Mouse (Mus musculus): ENCODE data around the gene Sars2. TPM values are rescaled to one million over a fixed set of nuclear protein-coding genes. Genes with fewer than 3 reads are reported as not detected.

Sars2 gene
- polyA plus RNA-seq, 1 experiment from 2014 or later, result 32.4 TPM

- Histone ChIP-seq H3K4me2 (ENCODE audit: low read depth) (no peak overlapping the region), H3K9ac (ENCODE audit: low read length) (no peak overlapping the region), H3K4me1 (ENCODE audit: control insufficient read depth, insufficient read depth, low read length) (no peaks in the 10 kb centered on the region), H3K36me3 (ENCODE audit: control insufficient read depth, insufficient read depth, low read length) (no peaks in the 10 kb centered on the region), H3K9me3 (ENCODE audit: control insufficient read depth, low read length) (no peaks in the 10 kb centered on the region), H3K27me3 (ENCODE audit: control insufficient read depth, insufficient read depth, low read length) (no peaks in the 10 kb centered on the region), H3K27ac (ENCODE audit: low read depth, low read length) (no peak overlapping the region), H3K4me3 (ENCODE audit: low read depth, low read length) (no peak overlapping the region)
- no peak for ATAC-seq (ENCODE audit: insufficient read depth, low FRiP score, low TSS enrichment)
- 81% methylated on average over 9 of the region's 9 CpGs for WGBS
- no peak for DNase-seq (ENCODE audit: low spot score)
Observed at GRCm38 (mm10) chr7:28702601-28703143, 39.1 kb upstream of the Sars2 start.

GRCm38 (mm10) chr7:28709454-28709853 is 32.3 kb upstream of the Sars2 start:
- Histone ChIP-seq H3K9ac (ENCODE audit: low read length) (no peak overlapping the region), H3K9me3 (ENCODE audit: control insufficient read depth, low read length) (no peaks in the 10 kb centered on the region), H3K4me2 (ENCODE audit: low read depth) (no peak overlapping the region), H3K27me3 (ENCODE audit: control insufficient read depth, insufficient read depth, low read length) (no peaks in the 10 kb centered on the region), H3K4me1 (ENCODE audit: control insufficient read depth, insufficient read depth, low read length) (no peaks in the 10 kb centered on the region), H3K4me3 (ENCODE audit: low read depth, low read length) (no peak overlapping the region), H3K36me3 (ENCODE audit: control insufficient read depth, insufficient read depth, low read length) (no peaks in the 10 kb centered on the region), H3K27ac (ENCODE audit: low read depth, low read length) (no peak overlapping the region)
- no peak for DNase-seq (ENCODE audit: low spot score)
- no peak for ATAC-seq (ENCODE audit: insufficient read depth, low FRiP score, low TSS enrichment)

DNA sequence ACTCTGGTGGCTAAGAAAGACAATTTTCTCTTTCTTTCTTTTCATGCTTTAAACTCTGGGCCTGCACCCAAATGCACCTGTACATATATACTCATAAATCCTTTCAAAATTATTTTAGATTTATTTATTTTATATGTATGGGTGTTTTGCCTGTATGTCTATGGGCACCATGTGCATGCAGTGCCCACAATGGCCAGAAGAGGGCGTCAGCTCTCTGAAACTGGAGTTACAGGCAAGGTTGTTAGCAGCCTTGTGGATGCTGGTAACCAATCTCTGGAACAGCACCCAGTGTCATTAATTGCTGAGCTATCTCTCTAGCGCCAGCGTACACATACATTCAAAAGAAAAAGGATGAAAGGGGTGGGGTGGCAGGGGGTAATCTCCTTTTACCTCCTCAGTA is 30.8 kb upstream of the Sars2 start:
- 64% methylated on average over 3 of the region's 3 CpGs for WGBS
- Histone ChIP-seq H3K4me1 (ENCODE audit: control insufficient read depth, insufficient read depth, low read length) (no peaks in the 10 kb centered on the region), H3K27me3 (ENCODE audit: control insufficient read depth, insufficient read depth, low read length) (no peaks in the 10 kb centered on the region), H3K36me3 (ENCODE audit: control insufficient read depth, insufficient read depth, low read length) (no peaks in the 10 kb centered on the region), H3K9me3 (ENCODE audit: control insufficient read depth, low read length) (no peaks in the 10 kb centered on the region), H3K4me2 (ENCODE audit: low read depth) (no peak overlapping the region), H3K9ac (ENCODE audit: low read length) (no peak overlapping the region), H3K4me3 (ENCODE audit: low read depth, low read length) (no peak overlapping the region), H3K27ac (ENCODE audit: low read depth, low read length) (no peak overlapping the region)
- no peak for ATAC-seq (ENCODE audit: insufficient read depth, low FRiP score, low TSS enrichment)
- no peak for DNase-seq (ENCODE audit: low spot score)

DNA sequence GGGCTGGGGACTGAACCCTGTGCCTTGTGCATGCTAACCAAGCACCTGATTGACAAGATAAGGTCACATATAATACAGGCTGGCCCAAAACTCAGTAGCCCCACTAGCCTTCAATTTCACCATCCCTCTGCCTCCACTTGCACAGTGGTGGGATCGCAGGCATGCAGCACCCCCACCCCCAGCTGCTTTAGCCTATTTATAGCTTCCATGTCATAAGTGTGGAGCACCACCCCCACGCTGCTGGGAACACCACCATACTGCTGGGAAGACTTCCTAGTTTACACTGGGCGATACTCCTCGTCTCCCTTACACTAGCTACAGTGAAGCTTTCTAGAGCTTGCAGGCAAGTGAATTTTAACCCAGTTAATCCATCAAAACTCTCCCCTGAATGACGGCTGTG is 27.1 kb upstream of the Sars2 start:
- 84% methylated on average over 5 of the region's 5 CpGs for WGBS
- H3K4me2 ChIP-seq (ENCODE audit: low read depth), result no peak overlapping the region
- no peaks in the 10 kb centered on the region for H3K27me3 ChIP-seq (ENCODE audit: control insufficient read depth, insufficient read depth, low read length)
- H3K9me3 ChIP-seq (ENCODE audit: control insufficient read depth, low read length), result no peaks in the 10 kb centered on the region
- ATAC-seq (ENCODE audit: insufficient read depth, low FRiP score, low TSS enrichment) (no peak), DNase-seq (ENCODE audit: low spot score) (no peak)
- H3K27ac ChIP-seq (ENCODE audit: low read depth, low read length), result no peak overlapping the region
- H3K4me3 ChIP-seq (ENCODE audit: low read depth, low read length), result no peak overlapping the region
- H3K36me3 ChIP-seq (ENCODE audit: control insufficient read depth, insufficient read depth, low read length), result no peaks in the 10 kb centered on the region
- 0 out of 2 replicates have a peak, but pooled peaks cover 3% of the 10 kb centered on the region for H3K4me1 ChIP-seq (ENCODE audit: control insufficient read depth, insufficient read depth, low read length)
- H3K9ac ChIP-seq (ENCODE audit: low read length), result no peak overlapping the region

DNA sequence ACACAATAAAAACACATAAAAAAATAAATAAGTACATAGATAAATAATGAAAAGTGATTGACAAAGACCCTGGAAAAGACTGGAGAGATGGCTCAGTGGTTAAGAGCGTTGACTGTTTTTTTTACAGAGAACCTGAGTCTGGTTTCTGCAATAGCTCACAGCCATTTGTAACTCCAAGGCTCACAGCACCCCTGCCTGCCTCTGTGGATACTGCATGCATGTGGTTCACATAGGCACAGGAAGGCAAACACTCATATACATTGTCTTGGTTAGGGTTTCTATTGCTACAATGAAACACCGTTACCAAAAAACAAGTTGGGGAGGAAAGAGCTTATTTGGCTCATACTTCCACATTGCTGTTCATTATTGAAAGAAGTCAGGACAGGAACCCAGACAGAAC is 26.2 kb upstream of the Sars2 start:
- 94% methylated on average over 2 of the region's 2 CpGs for WGBS
- ATAC-seq (ENCODE audit: insufficient read depth, low FRiP score, low TSS enrichment) (no peak), DNase-seq (ENCODE audit: low spot score) (no peak)
- Histone ChIP-seq H3K27me3 (ENCODE audit: control insufficient read depth, insufficient read depth, low read length) (no peaks in the 10 kb centered on the region), H3K4me1 (ENCODE audit: control insufficient read depth, insufficient read depth, low read length) (0 out of 2 replicates have a peak, but pooled peaks cover 3% of the 10 kb centered on the region), H3K9me3 (ENCODE audit: control insufficient read depth, low read length) (no peaks in the 10 kb centered on the region), H3K4me2 (ENCODE audit: low read depth) (no peak overlapping the region), H3K36me3 (ENCODE audit: control insufficient read depth, insufficient read depth, low read length) (no peaks in the 10 kb centered on the region), H3K27ac (ENCODE audit: low read depth, low read length) (no peak overlapping the region), H3K4me3 (ENCODE audit: low read depth, low read length) (no peak overlapping the region), H3K9ac (ENCODE audit: low read length) (no peak overlapping the region)

GRCm38 (mm10) chr7:28716590-28717281 is 25.1 kb upstream of the Sars2 start, which contains the start of gene Fbxo17:
TSS of gene Fbxo17 (plus strand) at chr7:28716804.
- Histone ChIP-seq H3K9me3 (ENCODE audit: control insufficient read depth, low read length) (no peaks in the 10 kb centered on the region), H3K4me1 (ENCODE audit: control insufficient read depth, insufficient read depth, low read length) (0 out of 2 replicates have a peak, but pooled peaks cover 3% of the 10 kb centered on the region), H3K36me3 (ENCODE audit: control insufficient read depth, insufficient read depth, low read length) (no peaks in the 10 kb centered on the region), H3K27me3 (ENCODE audit: control insufficient read depth, insufficient read depth, low read length) (no peaks in the 10 kb centered on the region), H3K4me3 (ENCODE audit: low read depth, low read length) (peak within 1 kb of the TSS; percentile 40), H3K27ac (ENCODE audit: low read depth, low read length) (no peak within 1 kb of the TSS), H3K9ac (ENCODE audit: low read length) (peak within 1 kb of the TSS; percentile 52), H3K4me2 (ENCODE audit: low read depth) (peak within 1 kb of the TSS; percentile 70)
- peak; percentile 71 for DNase-seq (ENCODE audit: low spot score)
- 5% methylated on average over 35 of the region's 36 CpGs for WGBS
- ATAC-seq (ENCODE audit: insufficient read depth, low FRiP score, low TSS enrichment), result peak; percentile 60

DNA sequence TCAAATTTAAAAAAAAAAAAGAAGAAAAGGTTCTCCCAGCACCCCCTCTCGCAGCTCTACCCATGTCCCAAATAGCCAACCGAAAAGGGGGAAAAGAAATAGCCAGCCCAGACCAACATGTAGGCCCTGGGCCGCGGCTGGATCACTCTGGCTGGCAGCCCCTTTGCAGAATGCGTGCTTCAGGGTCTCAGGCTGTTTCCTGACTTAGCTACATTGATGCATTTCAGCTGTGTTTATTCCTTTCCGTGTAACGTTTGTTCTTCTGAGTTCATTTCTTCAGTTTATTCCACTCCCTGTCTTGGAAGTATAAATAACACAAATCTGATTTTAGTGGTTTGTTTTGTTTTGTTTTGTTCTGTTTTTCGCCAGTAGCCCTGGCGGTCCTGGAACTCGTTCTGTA is 24.1 kb upstream of the Sars2 start:
- Histone ChIP-seq H3K9ac (ENCODE audit: low read length) (no peak overlapping the region), H3K9me3 (ENCODE audit: control insufficient read depth, low read length) (no peaks in the 10 kb centered on the region), H3K4me3 (ENCODE audit: low read depth, low read length) (no peak overlapping the region), H3K4me2 (ENCODE audit: low read depth) (no peak overlapping the region), H3K27me3 (ENCODE audit: control insufficient read depth, insufficient read depth, low read length) (no peaks in the 10 kb centered on the region), H3K36me3 (ENCODE audit: control insufficient read depth, insufficient read depth, low read length) (no peaks in the 10 kb centered on the region), H3K27ac (ENCODE audit: low read depth, low read length) (no peak overlapping the region), H3K4me1 (ENCODE audit: control insufficient read depth, insufficient read depth, low read length) (0 out of 2 replicates have a peak, but pooled peaks cover 3% of the 10 kb centered on the region)
- ATAC-seq (ENCODE audit: insufficient read depth, low FRiP score, low TSS enrichment) (no peak), DNase-seq (ENCODE audit: low spot score) (no peak)
- WGBS, result 85% methylated on average over 10 of the region's 10 CpGs

- Histone ChIP-seq H3K27me3 (ENCODE audit: control insufficient read depth, insufficient read depth, low read length) (no peaks in the 10 kb centered on the region), H3K4me3 (ENCODE audit: low read depth, low read length) (no peak overlapping the region), H3K4me2 (ENCODE audit: low read depth) (no peak overlapping the region), H3K9ac (ENCODE audit: low read length) (no peak overlapping the region), H3K36me3 (ENCODE audit: control insufficient read depth, insufficient read depth, low read length) (no peaks in the 10 kb centered on the region), H3K9me3 (ENCODE audit: control insufficient read depth, low read length) (no peaks in the 10 kb centered on the region), H3K27ac (ENCODE audit: low read depth, low read length) (no peak overlapping the region), H3K4me1 (ENCODE audit: control insufficient read depth, insufficient read depth, low read length) (0 out of 2 replicates have a peak, but pooled peaks cover 3% of the 10 kb centered on the region)
- no peak for DNase-seq (ENCODE audit: low spot score)
- ATAC-seq (ENCODE audit: insufficient read depth, low FRiP score, low TSS enrichment), result no peak
- 67% methylated on average over 4 of the region's 4 CpGs for WGBS
Observed at GRCm38 (mm10) chr7:28719159-28719558, 22.6 kb upstream of the Sars2 start.

DNA sequence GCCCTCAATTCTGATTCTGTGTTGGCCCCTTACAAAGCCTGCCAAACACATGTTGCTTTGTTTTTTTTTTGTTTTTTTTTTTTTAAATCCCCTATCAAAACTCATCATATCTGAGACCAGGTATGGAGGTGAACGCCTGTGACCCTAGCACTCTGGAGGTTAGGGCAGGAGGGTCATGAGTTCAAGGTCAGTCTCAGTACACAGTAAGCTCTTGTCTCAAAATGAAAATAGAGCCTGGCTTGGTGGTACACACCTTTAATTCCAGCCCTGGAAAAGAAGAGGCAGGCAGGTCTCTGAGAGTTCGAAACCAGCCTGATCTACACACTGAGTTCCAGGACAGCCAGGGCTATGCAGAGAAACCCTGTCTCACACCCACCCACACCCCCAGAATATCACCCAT is 22.1 kb upstream of the Sars2 start:
- no peak overlapping the region for H3K27ac ChIP-seq (ENCODE audit: low read depth, low read length)
- no peak overlapping the region for H3K9ac ChIP-seq (ENCODE audit: low read length)

More for the DNA sequence above, 22.1 kb upstream of the Sars2 start:
- no peak overlapping the region for H3K4me3 ChIP-seq (ENCODE audit: low read depth, low read length)
- no peak for ATAC-seq (ENCODE audit: insufficient read depth, low FRiP score, low TSS enrichment)
- 0 out of 2 replicates have a peak, but pooled peaks cover 3% of the 10 kb centered on the region for H3K4me1 ChIP-seq (ENCODE audit: control insufficient read depth, insufficient read depth, low read length)
- H3K9me3 ChIP-seq (ENCODE audit: control insufficient read depth, low read length), result no peaks in the 10 kb centered on the region
- DNase-seq (ENCODE audit: low spot score), result no peak
- 75% methylated on average over 2 of the region's 2 CpGs for WGBS
- H3K27me3 ChIP-seq (ENCODE audit: control insufficient read depth, insufficient read depth, low read length), result no peaks in the 10 kb centered on the region
- H3K4me2 ChIP-seq (ENCODE audit: low read depth), result no peak overlapping the region
- no peaks in the 10 kb centered on the region for H3K36me3 ChIP-seq (ENCODE audit: control insufficient read depth, insufficient read depth, low read length)
